In the genomic region with DNA sequence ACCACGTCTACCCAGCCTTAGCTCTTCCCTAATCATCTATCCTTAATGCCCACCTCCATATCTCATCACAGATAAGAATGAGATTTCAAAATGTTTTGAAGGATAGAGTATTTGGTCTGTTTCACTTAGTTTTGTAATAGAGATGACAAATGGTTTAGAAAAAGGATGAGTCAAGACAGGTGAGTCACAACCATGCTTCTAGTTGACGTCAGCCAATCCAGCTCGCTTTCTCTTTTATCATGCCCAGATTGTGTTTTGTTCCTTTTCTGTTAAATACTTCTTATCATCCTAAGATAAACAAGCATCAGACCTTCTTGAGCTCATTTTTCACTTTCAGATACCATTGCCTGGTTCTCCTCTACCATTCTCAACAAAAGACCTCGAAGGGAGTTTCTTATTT, we compare ENCODE assay signal across 27 mouse cellular contexts.
A peak's percentile ranks its signal among the peaks of the same experiment; 100 is the strongest.
DNase-seq lines count a peak whose midpoint lies in the region; TF ChIP-seq lines count a peak whose summit lies in the region.
"Had no signal": no experiment of that assay in that cellular context is flagged by ENCODE, and none has a peak within 500 bp of the region (broad histone marks: within the 10 kb centered on the region; RNA-seq: fewer than 3 reads in every experiment).

No protein-coding gene starts in this region.

- no peak for TF ChIP-seq RAD21 in CH12.LX (IDR thresholded peaks at IDR 0.05; ENCODE audit: low read depth, low read length)

- H3K36me3 ChIP-seq in CH12.LX (replicated peaks in 1 of 2; ENCODE audit: control insufficient read depth in 1 of 2, insufficient read depth in 1 of 2, low read length in 1 of 2), result no peaks in the 10 kb centered on the region
- H3K36me3 ChIP-seq: embryonic facial prominence, embryonic 10.5 days; embryonic facial prominence, embryonic 13.5 days; forebrain, embryonic 12.5 days; forebrain, embryonic 15.5 days; G1E; heart, embryonic 10.5 days; heart, embryonic 13.5 days had no signal

- no peak overlapping the region for H3K9ac ChIP-seq in CH12.LX (ENCODE audit: insufficient read depth, low read depth)
- H3K9ac ChIP-seq: embryonic facial prominence, embryonic 13.5 days; forebrain, embryonic 12.5 days; forebrain, embryonic 15.5 days; heart, embryonic 13.5 days; hindbrain, embryonic 14.5 days had no signal

- TF ChIP-seq POLR2A in CH12.LX (IDR thresholded peaks at IDR 0.05; ENCODE audit: low read depth, low read length), result no peak

- dilution Hi-C loops in CH12.LX (cut with MboI; ENCODE audit: extremely low pct_ligation_motif_present, extremely low pct_unique_long_range_greater_than_20kb, low sequenced_read_pairs), result no loop called here

- H3K27ac ChIP-seq in CH12.LX (ENCODE audit: insufficient read depth, low read depth), result no peak overlapping the region
- H3K27ac ChIP-seq: embryonic facial prominence, embryonic 10.5 days; embryonic facial prominence, embryonic 13.5 days; forebrain, embryonic 12.5 days; forebrain, embryonic 15.5 days; heart, embryonic 10.5 days; heart, embryonic 13.5 days; hindbrain, embryonic 14.5 days; hindbrain, postnatal 0 days had no signal

- no peaks in the 10 kb centered on the region for H3K79me2 ChIP-seq in CH12.LX (replicated peaks; ENCODE audit: control insufficient read depth, extremely low read depth, insufficient read depth, poor library complexity, severe bottlenecking)

- H3K4me1 ChIP-seq in CH12.LX (ENCODE audit: control insufficient read depth in 1 of 2, insufficient read depth in 2 of 2), result peaks cover 9 to 20% of the 10 kb centered on the region in 2 experiments
- H3K4me1 ChIP-seq: embryonic facial prominence, embryonic 10.5 days; embryonic facial prominence, embryonic 13.5 days; forebrain, embryonic 12.5 days; forebrain, embryonic 15.5 days; heart, embryonic 10.5 days; heart, embryonic 13.5 days had no signal

- in situ Hi-C loops in CH12.LX (cut with MboI; ENCODE audit: low pct_ligation_motif_present, low pct_unique_long_range_greater_than_20kb, low sequenced_read_pairs), result no loop called here

- H3K4me3 ChIP-seq in CH12.LX (replicated peaks in 1 of 3; ENCODE audit: low read depth in 2 of 3, low read length in 2 of 3, poor library complexity in 1 of 3), result no peak overlapping the region
- H3K4me3 ChIP-seq: embryonic facial prominence, embryonic 10.5 days; embryonic facial prominence, embryonic 13.5 days; erythroblast, embryonic 14.5 days; forebrain, embryonic 12.5 days; forebrain, embryonic 15.5 days; heart, embryonic 10.5 days; heart, embryonic 13.5 days had no signal

- no peaks in the 10 kb centered on the region for H3K27me3 ChIP-seq in CH12.LX (replicated peaks)
- H3K27me3 ChIP-seq: embryonic facial prominence, embryonic 13.5 days; forebrain, embryonic 12.5 days; forebrain, embryonic 15.5 days; heart, embryonic 13.5 days had no signal

- no peak for TF ChIP-seq EP300 in CH12.LX (IDR thresholded peaks at IDR 0.05; ENCODE audit: low read length)

- H3K9me3 ChIP-seq in CH12.LX (replicated peaks; ENCODE audit: low read length), result no peaks in the 10 kb centered on the region
- H3K9me3 ChIP-seq: embryonic facial prominence, embryonic 10.5 days; embryonic facial prominence, embryonic 13.5 days; forebrain, embryonic 12.5 days; forebrain, embryonic 15.5 days; G1E; heart, embryonic 10.5 days; heart, embryonic 13.5 days had no signal

- no peak for TF ChIP-seq CTCF in CH12.LX (conservative IDR thresholded peaks at IDR 0.05 in 1 of 2, IDR thresholded peaks at IDR 0.05 in 1 of 2; ENCODE audit: low read depth in 2 of 2, low read length in 2 of 2)

- DNase-seq in adrenal gland, adult (ENCODE audit: inconsistent age in 2 of 2, low spot score in 1 of 2), result peak; percentile 21 to 77
- no peak for DNase-seq in adrenal gland, postnatal 4 days (ENCODE audit: low spot score in 2 of 2)
- peak; percentile 28 for DNase-seq in 3T3-L1 (ENCODE audit: low read depth, low spot score)
- DNase-seq in CH12.LX (ENCODE audit: extremely low read depth), result no peak
- DNase-seq in heart, adult 9 months (ENCODE audit: low spot score in 2 of 2), result no peak
- no peak for DNase-seq in cerebellum, adult 8-10 months
- DNase-seq: adrenal gland, postnatal 36 days; cerebellum, adult 11 months; cerebellum, adult 2 months; cerebellum, postnatal 10 days; cerebellum, postnatal 36 days; embryo, embryonic 11 days; gastrocnemius, postnatal 25 days; heart, adult 18-20 months; heart, postnatal 14 days; heart, postnatal 4 days; kidney, adult 18-20 months had no signal

- peak overlapping the region; percentile 31; the same call in 1 of the 2 replicates for H3K4me2 ChIP-seq in CH12.LX (ENCODE audit: insufficient read depth, low read depth, poor library complexity, severe bottlenecking)
- H3K4me2 ChIP-seq: embryonic facial prominence, embryonic 13.5 days; forebrain, embryonic 12.5 days; forebrain, embryonic 15.5 days; heart, embryonic 13.5 days; hindbrain, embryonic 14.5 days had no signal

TF ChIP-seq in CH12.LX, 34 proteins besides CTCF, POLR2A, EP300 and RAD21:
- TF ChIP-seq MAX (IDR thresholded peaks at IDR 0.05; ENCODE audit: low read length) (peak; percentile 52), JUN (IDR thresholded peaks at IDR 0.05; ENCODE audit: insufficient read depth, low read depth, low read length) (peak; percentile 32), IRF4 (IDR thresholded peaks at IDR 0.05; ENCODE audit: low read depth, low read length) (peak; percentile 14; the same call in 1 of the 2 replicates), ETS1 (conservative IDR thresholded peaks at IDR 0.05; ENCODE audit: low read depth, low read length) (no peak; the same call in none of the 2 replicates), MYC (IDR thresholded peaks at IDR 0.05; ENCODE audit: low read depth, low read length) (no peak)

Comparison
In these comparisons a context has a peak if more than half of its experiments do, and no peak if none do; other contexts are left out.
1. DNase-seq: peak in adrenal gland, adult (2 of 2) and 3T3-L1 (single experiment); none in adrenal gland, postnatal 4 days (0 of 2), CH12.LX (single experiment), heart, adult 9 months (0 of 2) and cerebellum, adult 8-10 months (single experiment).